Mouse (Mus musculus) midbrain, embryonic 15.5 days (tissue): ENCODE results near the gene Gm2115. TPM values are rescaled to one million over a fixed set of nuclear protein-coding genes. Genes with fewer than 3 reads are reported as not detected.

Experiments used
- ATAC-seq: fragments of 200-750 bp; cut with Nextera tagmentation; replicated peaks from 2 replicates; pipeline ENCODE4 v1.8.0; 2017; ENCODE audit warnings: moderate TSS enrichment
- H3K27ac ChIP-seq: fragments of 300-500 bp; sonication (generic); 2 replicates; pipeline ENCODE4 v1.5.1; 2015; ENCODE audit warnings: mild to moderate bottlenecking, inconsistent platforms
- H3K27me3 ChIP-seq: fragments of 300-500 bp; sonication (generic); replicated peaks from 2 replicates; pipeline ENCODE4 v1.6.1; 2015; ENCODE audit warnings: inconsistent platforms
- H3K36me3 ChIP-seq: fragments of 300-500 bp; sonication (generic); replicated peaks from 2 replicates; pipeline ENCODE4 v1.6.1; 2015; ENCODE audit warnings: inconsistent platforms
- H3K4me1 ChIP-seq: fragments of 300-500 bp; sonication (generic); 2 replicates; pipeline ENCODE4 v1.6.1; 2015; ENCODE audit warnings: inconsistent platforms
- H3K4me2 ChIP-seq: fragments of 300-500 bp; sonication (generic); 2 replicates; pipeline ENCODE4 v1.6.1; 2015; ENCODE audit warnings: inconsistent platforms, mild to moderate bottlenecking, moderate library complexity
- H3K4me3 ChIP-seq: fragments of 300-500 bp; sonication (generic); 2 replicates; pipeline ENCODE4 v1.5.1; 2015; ENCODE audit warnings: mild to moderate bottlenecking, inconsistent platforms
- H3K9ac ChIP-seq: fragments of 300-500 bp; sonication (generic); 2 replicates; pipeline ENCODE4 v1.6.1; 2015; ENCODE audit warnings: mild to moderate bottlenecking, inconsistent platforms
- H3K9me3 ChIP-seq: fragments of 300-500 bp; sonication (generic); 2 replicates; pipeline ENCODE4 v1.6.1; 2016; ENCODE audit warnings: inconsistent platforms
- WGBS: fragments of 180-500 bp; shearing (Covaris S2); methylation state at CpG from one replicate; pipeline ENCODE4 v1.1.7; 2015; ENCODE audit warnings: mixed read lengths; 5-methylcytosine and 5-hydroxymethylcytosine counted together
- polyA plus RNA-seq: library from polyadenylated mRNA; unstranded; fragments of >200 nt; fragmentation: Nextera tagmentation; extraction: Ambion mirVana; gene quantifications from 2 replicates; pipeline ENCODE4 v1.2.1, GENCODE M21; 2015

Gm2115 gene
- polyA plus RNA-seq, 1 experiment from 2014 or later = 0.86 TPM

GRCm38 (mm10) chr7:84551472-84551871, 22.7 kb downstream of the Gm2115 start:
- H3K9ac ChIP-seq = no peak overlapping the region
- no peaks in the 10 kb centered on the region for H3K27me3 ChIP-seq
- H3K4me2 ChIP-seq = no peak overlapping the region
- no peak for ATAC-seq
- H3K4me3 ChIP-seq = no peak overlapping the region
- no peak overlapping the region for H3K27ac ChIP-seq
- no peaks in the 10 kb centered on the region for H3K9me3 ChIP-seq
- H3K4me1 ChIP-seq = no peaks in the 10 kb centered on the region
- H3K36me3 ChIP-seq = no peaks in the 10 kb centered on the region
- WGBS = 89% methylated on average over 2 of the region's 2 CpGs

- no peak overlapping the region for H3K4me2 ChIP-seq
- no peaks in the 10 kb centered on the region for H3K36me3 ChIP-seq
- H3K9me3 ChIP-seq = no peaks in the 10 kb centered on the region
- no peaks in the 10 kb centered on the region for H3K4me1 ChIP-seq
- ATAC-seq = 0 out of 2 replicates have a peak, but pooled peaks have one; percentile 42
- no peaks in the 10 kb centered on the region for H3K27me3 ChIP-seq
- H3K27ac ChIP-seq = no peak overlapping the region
- WGBS = 49% methylated on average over 3 of the region's 3 CpGs
- no peak overlapping the region for H3K9ac ChIP-seq
- no peak overlapping the region for H3K4me3 ChIP-seq
These were observed 26.5 kb downstream of the Gm2115 start for GRCm38 (mm10) chr7:84555294-84555693.

- Histone ChIP-seq H3K4me1 (no peaks in the 10 kb centered on the region), H3K9ac (no peak overlapping the region), H3K27ac (no peak overlapping the region), H3K27me3 (no peaks in the 10 kb centered on the region), H3K9me3 (no peaks in the 10 kb centered on the region), H3K36me3 (no peaks in the 10 kb centered on the region), H3K4me3 (no peak overlapping the region), H3K4me2 (no peak overlapping the region)
- ATAC-seq = no peak
- 72% methylated on average over 3 of the region's 3 CpGs for WGBS
These were observed 28.6 kb downstream of the Gm2115 start for GRCm38 (mm10) chr7:84557332-84557731.

- H3K4me1 ChIP-seq = no peaks in the 10 kb centered on the region
- H3K9ac ChIP-seq = no peak overlapping the region
- WGBS = 96% methylated on average over 1 of the region's 1 CpGs
- H3K4me2 ChIP-seq = no peak overlapping the region
- no peaks in the 10 kb centered on the region for H3K9me3 ChIP-seq
- no peak for ATAC-seq
- H3K4me3 ChIP-seq = no peak overlapping the region
- no peaks in the 10 kb centered on the region for H3K36me3 ChIP-seq
- no peaks in the 10 kb centered on the region for H3K27me3 ChIP-seq
- no peak overlapping the region for H3K27ac ChIP-seq
These were observed 31.7 kb downstream of the Gm2115 start for GRCm38 (mm10) chr7:84560500-84560899.

GRCm38 (mm10) chr7:84564236-84564635, 35.5 kb downstream of the Gm2115 start:
- no peak for ATAC-seq
- Histone ChIP-seq H3K27me3 (no peaks in the 10 kb centered on the region), H3K27ac (no peak overlapping the region), H3K4me1 (no peaks in the 10 kb centered on the region), H3K36me3 (no peaks in the 10 kb centered on the region), H3K4me3 (no peak overlapping the region), H3K9ac (no peak overlapping the region), H3K9me3 (no peaks in the 10 kb centered on the region), H3K4me2 (no peak overlapping the region)
- WGBS = 90% methylated on average over 3 of the region's 3 CpGs

- ATAC-seq = no peak
These were observed 37.4 kb downstream of the Gm2115 start for GRCm38 (mm10) chr7:84566200-84566599.

GRCm38 (mm10) chr7:84577034-84577433, 48.3 kb downstream of the Gm2115 start:
- Histone ChIP-seq H3K4me1 (no peaks in the 10 kb centered on the region), H3K4me2 (no peak overlapping the region), H3K27ac (no peak overlapping the region), H3K9me3 (no peaks in the 10 kb centered on the region), H3K27me3 (no peaks in the 10 kb centered on the region), H3K4me3 (no peak overlapping the region), H3K9ac (no peak overlapping the region), H3K36me3 (no peaks in the 10 kb centered on the region)
- ATAC-seq = no peak
- 81% methylated on average over 2 of the region's 2 CpGs for WGBS

More at GRCm38 (mm10) chr7:84566200-84566599, 37.4 kb downstream of the Gm2115 start:
- Histone ChIP-seq H3K4me1 (no peaks in the 10 kb centered on the region), H3K27ac (no peak overlapping the region), H3K36me3 (no peaks in the 10 kb centered on the region), H3K9me3 (no peaks in the 10 kb centered on the region), H3K4me2 (no peak overlapping the region), H3K4me3 (no peak overlapping the region), H3K27me3 (no peaks in the 10 kb centered on the region), H3K9ac (no peak overlapping the region)
- WGBS = 74% methylated on average over 6 of the region's 6 CpGs

GRCm38 (mm10) chr7:84578841-84579240, 50.1 kb downstream of the Gm2115 start:
- no peaks in the 10 kb centered on the region for H3K4me1 ChIP-seq
- ATAC-seq = no peak
- H3K36me3 ChIP-seq = no peaks in the 10 kb centered on the region
- no peaks in the 10 kb centered on the region for H3K9me3 ChIP-seq
- H3K27ac ChIP-seq = no peak overlapping the region
- no peaks in the 10 kb centered on the region for H3K27me3 ChIP-seq
- WGBS = 67% methylated on average over 1 of the region's 1 CpGs
- no peak overlapping the region for H3K4me3 ChIP-seq
- H3K4me2 ChIP-seq = no peak overlapping the region
- no peak overlapping the region for H3K9ac ChIP-seq

- Histone ChIP-seq H3K9me3 (no peaks in the 10 kb centered on the region), H3K4me1 (no peaks in the 10 kb centered on the region), H3K4me3 (no peak overlapping the region), H3K9ac (no peak overlapping the region), H3K27ac (no peak overlapping the region), H3K4me2 (no peak overlapping the region), H3K27me3 (no peaks in the 10 kb centered on the region), H3K36me3 (no peaks in the 10 kb centered on the region)
- WGBS = 100% methylated on average over 1 of the region's 1 CpGs
- no peak for ATAC-seq
These were observed 51.0 kb downstream of the Gm2115 start for GRCm38 (mm10) chr7:84579769-84580168.

GRCm38 (mm10) chr7:84585086-84585485, 56.3 kb downstream of the Gm2115 start:
- H3K27me3 ChIP-seq = no peaks in the 10 kb centered on the region
- no peaks in the 10 kb centered on the region for H3K4me1 ChIP-seq
- no peak overlapping the region for H3K4me3 ChIP-seq
- no peak overlapping the region for H3K4me2 ChIP-seq
- no peaks in the 10 kb centered on the region for H3K36me3 ChIP-seq
- H3K9me3 ChIP-seq = no peaks in the 10 kb centered on the region
- 95% methylated on average over 4 of the region's 4 CpGs for WGBS
- no peak overlapping the region for H3K9ac ChIP-seq
- no peak for ATAC-seq
- H3K27ac ChIP-seq = no peak overlapping the region

- no peaks in the 10 kb centered on the region for H3K27me3 ChIP-seq
- no peak overlapping the region for H3K4me3 ChIP-seq
- WGBS = 46% methylated on average over 3 of the region's 3 CpGs
- no peaks in the 10 kb centered on the region for H3K4me1 ChIP-seq
- ATAC-seq = 0 out of 2 replicates have a peak, but pooled peaks have one; percentile 48
- no peak overlapping the region for H3K9ac ChIP-seq
- no peaks in the 10 kb centered on the region for H3K36me3 ChIP-seq
- no peaks in the 10 kb centered on the region for H3K9me3 ChIP-seq
- H3K4me2 ChIP-seq = no peak overlapping the region
- H3K27ac ChIP-seq = no peak overlapping the region
These were observed 57.8 kb downstream of the Gm2115 start for GRCm38 (mm10) chr7:84586360-84587100.

GRCm38 (mm10) chr7:84587101-84587783, 58.5 kb downstream of the Gm2115 start:
- ATAC-seq = no peak
- WGBS = 87% methylated on average over 5 of the region's 5 CpGs
- no peak overlapping the region for H3K4me3 ChIP-seq
- no peaks in the 10 kb centered on the region for H3K36me3 ChIP-seq
- no peaks in the 10 kb centered on the region for H3K9me3 ChIP-seq
- no peak overlapping the region for H3K4me2 ChIP-seq
- H3K4me1 ChIP-seq = no peaks in the 10 kb centered on the region
- no peak overlapping the region for H3K9ac ChIP-seq
- H3K27ac ChIP-seq = no peak overlapping the region
- no peaks in the 10 kb centered on the region for H3K27me3 ChIP-seq

- no peak for ATAC-seq
- Histone ChIP-seq H3K27me3 (no peaks in the 10 kb centered on the region), H3K9me3 (no peaks in the 10 kb centered on the region), H3K4me1 (no peaks in the 10 kb centered on the region), H3K27ac (no peak overlapping the region), H3K36me3 (no peaks in the 10 kb centered on the region), H3K9ac (no peak overlapping the region), H3K4me2 (no peak overlapping the region), H3K4me3 (no peak overlapping the region)
- 82% methylated on average over 2 of the region's 2 CpGs for WGBS
These were observed 61.9 kb downstream of the Gm2115 start for GRCm38 (mm10) chr7:84590622-84591021.
